Mouse (Mus musculus): ENCODE results near the gene Prr5. TPM values are rescaled to one million over a fixed set of nuclear protein-coding genes. Genes with fewer than 3 reads are reported as not detected.

Prr5 gene
- polyA plus RNA-seq, 1 experiment = not detected

- Histone ChIP-seq H3K27ac (ENCODE audit: insufficient read depth, low read depth, low read length) (no peak overlapping the region), H3K4me3 (ENCODE audit: insufficient read depth, low read depth, low read length) (no peak overlapping the region), H3K4me1 (ENCODE audit: control insufficient read depth, insufficient read depth, low read length) (peaks cover 13% of the 10 kb centered on the region)
- 98% methylated on average over 7 of the region's 7 CpGs for WGBS
- TF ChIP-seq CTCF (IDR thresholded peaks at IDR 0.05; ENCODE audit: insufficient read depth, low read depth, low read length) (no peak), POLR2A (IDR thresholded peaks at IDR 0.05; ENCODE audit: insufficient read depth, low read depth, low read length) (no peak)
These were observed 16.3 kb upstream of the Prr5 start for GRCm38 (mm10) chr15:84653151-84653550.

- H3K27ac ChIP-seq (ENCODE audit: insufficient read depth, low read depth, low read length) = peak overlapping the region; percentile 75
- TF ChIP-seq POLR2A (IDR thresholded peaks at IDR 0.05; ENCODE audit: insufficient read depth, low read depth, low read length) (no peak), CTCF (IDR thresholded peaks at IDR 0.05; ENCODE audit: insufficient read depth, low read depth, low read length) (no peak)
- WGBS = 7% methylated on average over 28 of the region's 28 CpGs
- H3K4me3 ChIP-seq (ENCODE audit: insufficient read depth, low read depth, low read length) = peak overlapping the region; percentile 52
- peaks cover 13% of the 10 kb centered on the region for H3K4me1 ChIP-seq (ENCODE audit: control insufficient read depth, insufficient read depth, low read length)
These were observed 15.1 kb upstream of the Prr5 start for GRCm38 (mm10) chr15:84653979-84654966.

- Histone ChIP-seq H3K4me3 (ENCODE audit: insufficient read depth, low read depth, low read length) (no peak overlapping the region), H3K27ac (ENCODE audit: insufficient read depth, low read depth, low read length) (no peak overlapping the region), H3K4me1 (ENCODE audit: control insufficient read depth, insufficient read depth, low read length) (peaks cover 13% of the 10 kb centered on the region)
- no peak for TF ChIP-seq CTCF (IDR thresholded peaks at IDR 0.05; ENCODE audit: insufficient read depth, low read depth, low read length)
- no peak for TF ChIP-seq POLR2A (IDR thresholded peaks at IDR 0.05; ENCODE audit: insufficient read depth, low read depth, low read length)
- 76% methylated on average over 10 of the region's 10 CpGs for WGBS
These were observed 14.4 kb upstream of the Prr5 start for GRCm38 (mm10) chr15:84654975-84655374.

GRCm38 (mm10) chr15:84656689-84657088 is 12.7 kb upstream of the Prr5 start:
- H3K4me3 ChIP-seq (ENCODE audit: insufficient read depth, low read depth, low read length) = no peak overlapping the region
- TF ChIP-seq POLR2A (IDR thresholded peaks at IDR 0.05; ENCODE audit: insufficient read depth, low read depth, low read length) (no peak), CTCF (IDR thresholded peaks at IDR 0.05; ENCODE audit: insufficient read depth, low read depth, low read length) (no peak)
- WGBS = 96% methylated on average over 3 of the region's 3 CpGs
- H3K27ac ChIP-seq (ENCODE audit: insufficient read depth, low read depth, low read length) = no peak overlapping the region
- H3K4me1 ChIP-seq (ENCODE audit: control insufficient read depth, insufficient read depth, low read length) = peaks cover 13% of the 10 kb centered on the region

GRCm38 (mm10) chr15:84657384-84658064 is 11.9 kb upstream of the Prr5 start:
- no peak overlapping the region for H3K27ac ChIP-seq (ENCODE audit: insufficient read depth, low read depth, low read length)
- no peak for TF ChIP-seq CTCF (IDR thresholded peaks at IDR 0.05; ENCODE audit: insufficient read depth, low read depth, low read length)
- TF ChIP-seq POLR2A (IDR thresholded peaks at IDR 0.05; ENCODE audit: insufficient read depth, low read depth, low read length) = no peak
- no peak overlapping the region for H3K4me3 ChIP-seq (ENCODE audit: insufficient read depth, low read depth, low read length)
- peaks cover 13% of the 10 kb centered on the region for H3K4me1 ChIP-seq (ENCODE audit: control insufficient read depth, insufficient read depth, low read length)
- 59% methylated on average over 9 of the region's 9 CpGs for WGBS

- no peak for TF ChIP-seq CTCF (IDR thresholded peaks at IDR 0.05; ENCODE audit: insufficient read depth, low read depth, low read length)
- no peak for TF ChIP-seq POLR2A (IDR thresholded peaks at IDR 0.05; ENCODE audit: insufficient read depth, low read depth, low read length)
- WGBS = 84% methylated on average over 5 of the region's 5 CpGs
These were observed 10.8 kb upstream of the Prr5 start for GRCm38 (mm10) chr15:84658655-84659054.

GRCm38 (mm10) chr15:84659856-84660255 is 9.6 kb upstream of the Prr5 start:
- WGBS = 93% methylated on average over 5 of the region's 5 CpGs
- Histone ChIP-seq H3K4me1 (ENCODE audit: control insufficient read depth, insufficient read depth, low read length) (peaks cover 18% of the 10 kb centered on the region), H3K27ac (ENCODE audit: insufficient read depth, low read depth, low read length) (no peak overlapping the region), H3K4me3 (ENCODE audit: insufficient read depth, low read depth, low read length) (no peak overlapping the region)
- TF ChIP-seq POLR2A (IDR thresholded peaks at IDR 0.05; ENCODE audit: insufficient read depth, low read depth, low read length) (no peak), CTCF (IDR thresholded peaks at IDR 0.05; ENCODE audit: insufficient read depth, low read depth, low read length) (no peak)

More at GRCm38 (mm10) chr15:84658655-84659054, 10.8 kb upstream of the Prr5 start:
- Histone ChIP-seq H3K4me3 (ENCODE audit: insufficient read depth, low read depth, low read length) (no peak overlapping the region), H3K27ac (ENCODE audit: insufficient read depth, low read depth, low read length) (no peak overlapping the region), H3K4me1 (ENCODE audit: control insufficient read depth, insufficient read depth, low read length) (peaks cover 21% of the 10 kb centered on the region)

GRCm38 (mm10) chr15:84661274-84661673 is 8.1 kb upstream of the Prr5 start:
- Histone ChIP-seq H3K27ac (ENCODE audit: insufficient read depth, low read depth, low read length) (no peak overlapping the region), H3K4me1 (ENCODE audit: control insufficient read depth, insufficient read depth, low read length) (peaks cover 17% of the 10 kb centered on the region), H3K4me3 (ENCODE audit: insufficient read depth, low read depth, low read length) (no peak overlapping the region)
- no peak for TF ChIP-seq POLR2A (IDR thresholded peaks at IDR 0.05; ENCODE audit: insufficient read depth, low read depth, low read length)
- TF ChIP-seq CTCF (IDR thresholded peaks at IDR 0.05; ENCODE audit: insufficient read depth, low read depth, low read length) = no peak
- WGBS = 87% methylated on average over 5 of the region's 5 CpGs

All from olfactory bulb, adult 2 months (tissue).